ENCODE assay signal across 23 mouse cellular contexts in the genomic region with DNA sequence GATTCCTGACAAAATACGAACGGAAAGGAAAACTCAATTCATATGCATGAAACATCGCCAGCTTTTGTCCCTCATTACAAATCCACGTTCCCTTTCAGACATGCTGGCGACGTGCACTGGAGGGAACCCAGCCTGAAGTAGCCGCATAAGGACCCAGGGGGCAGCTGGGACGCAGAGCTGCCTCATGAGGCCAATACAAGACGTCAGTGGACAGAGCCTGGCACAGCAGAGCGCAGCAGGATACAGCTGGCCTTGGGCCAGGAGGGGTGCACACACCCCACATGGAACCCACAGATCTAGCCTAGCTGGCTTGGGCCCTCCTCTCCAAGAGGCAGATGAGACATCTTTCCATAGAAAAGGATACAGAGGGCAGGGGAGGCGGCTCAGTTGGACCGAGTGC. TPM values are rescaled to one million over a fixed set of nuclear protein-coding genes. Genes with fewer than 3 reads are reported as not detected.
DNase-seq lines count a peak whose midpoint lies in the region; ATAC-seq and TF ChIP-seq lines count a peak whose summit lies in the region.
"Had no signal": no experiment of that assay in that cellular context is flagged by ENCODE, and none has a peak within 500 bp of the region (broad histone marks: within the 10 kb centered on the region; RNA-seq: fewer than 3 reads in every experiment).

No protein-coding gene starts in this region.

- no peak for TF ChIP-seq CTCF in midbrain, postnatal 0 days (IDR thresholded peaks at IDR 0.05)
- TF ChIP-seq CTCF in bone marrow macrophage, adult 2 months (IDR thresholded peaks at IDR 0.05; ENCODE audit: low read depth, low read length): no peak
- no peak for TF ChIP-seq CTCF in brain, embryonic 14.5 days (IDR thresholded peaks at IDR 0.05; ENCODE audit: borderline replicate concordance, extremely low read depth, insufficient read depth, insufficient read length)

- H3K4me3 ChIP-seq in hindbrain, embryonic 10.5 days: no peak overlapping the region
- H3K4me3 ChIP-seq in hindbrain, embryonic 11.5 days (ENCODE audit: low read depth, low read length): no peak overlapping the region
- H3K4me3 ChIP-seq in midbrain, embryonic 10.5 days: no peak overlapping the region
- no peak overlapping the region for H3K4me3 ChIP-seq in midbrain, postnatal 0 days (ENCODE audit: low read depth, low read length)
- H3K4me3 ChIP-seq in bone marrow macrophage, adult 2 months (ENCODE audit: insufficient read depth, low read length): no peak overlapping the region
- H3K4me3 ChIP-seq: embryonic facial prominence, embryonic 12.5 days; heart, embryonic 12.5 days; hindbrain, embryonic 15.5 days; intestine, embryonic 15.5 days; liver, embryonic 13.5 days had no signal

- peak overlapping the region; percentile 59 for H3K27ac ChIP-seq in hindbrain, embryonic 10.5 days
- no peak overlapping the region for H3K27ac ChIP-seq in hindbrain, embryonic 11.5 days (ENCODE audit: low read depth, low read length)
- peak overlapping the region; percentile 28; the same call in 1 of the 2 replicates for H3K27ac ChIP-seq in midbrain, embryonic 10.5 days (replicated peaks)
- no peak overlapping the region for H3K27ac ChIP-seq in midbrain, postnatal 0 days (ENCODE audit: low read depth, low read length)
- H3K27ac ChIP-seq in bone marrow macrophage, adult 2 months (ENCODE audit: insufficient read depth, low read depth, low read length): peak overlapping the region; percentile 93
- H3K27ac ChIP-seq: embryonic facial prominence, embryonic 12.5 days; hindbrain, embryonic 15.5 days; intestine, embryonic 15.5 days; liver, embryonic 13.5 days had no signal

- H3K27me3 ChIP-seq in hindbrain, embryonic 10.5 days (ENCODE audit: insufficient read depth, poor library complexity, severe bottlenecking): no peaks in the 10 kb centered on the region
- H3K27me3 ChIP-seq in hindbrain, embryonic 11.5 days (ENCODE audit: control insufficient read depth, insufficient read depth, low read length): no peaks in the 10 kb centered on the region
- H3K27me3 ChIP-seq in midbrain, embryonic 10.5 days (ENCODE audit: low read depth, poor library complexity, severe bottlenecking): no peaks in the 10 kb centered on the region
- H3K27me3 ChIP-seq in midbrain, postnatal 0 days (ENCODE audit: insufficient read depth, low read length): no peaks in the 10 kb centered on the region
- H3K27me3 ChIP-seq: embryonic facial prominence, embryonic 12.5 days; hindbrain, embryonic 15.5 days; intestine, embryonic 15.5 days; liver, embryonic 13.5 days had no signal

- no peak for ATAC-seq in hindbrain, embryonic 11.5 days (ENCODE audit: low FRiP score)
- no peak for ATAC-seq in midbrain, postnatal 0 days (ENCODE audit: low FRiP score)
- ATAC-seq in erythroid progenitor cell, adult 5-6 weeks (replicated peaks; ENCODE audit: low FRiP score, poor library complexity, severe bottlenecking): no peak

- H3K4me1 ChIP-seq in hindbrain, embryonic 10.5 days (replicated peaks): peaks cover 47% of the 10 kb centered on the region
- peaks cover 7% of the 10 kb centered on the region; the same call in 1 of the 2 replicates for H3K4me1 ChIP-seq in hindbrain, embryonic 11.5 days (replicated peaks; ENCODE audit: control insufficient read depth, insufficient read depth, low read length)
- H3K4me1 ChIP-seq in midbrain, embryonic 10.5 days: peaks cover 41% of the 10 kb centered on the region
- peaks cover 17% of the 10 kb centered on the region for H3K4me1 ChIP-seq in midbrain, postnatal 0 days (ENCODE audit: insufficient read depth, low read length)
- peaks cover 39% of the 10 kb centered on the region for H3K4me1 ChIP-seq in bone marrow macrophage, adult 2 months (ENCODE audit: control insufficient read depth, insufficient read depth, low read length)
- H3K4me1 ChIP-seq: heart, embryonic 12.5 days had no signal

- no peaks in the 10 kb centered on the region for H3K36me3 ChIP-seq in hindbrain, embryonic 10.5 days
- H3K36me3 ChIP-seq in hindbrain, embryonic 11.5 days (ENCODE audit: control insufficient read depth, insufficient read depth, low read length): no peaks in the 10 kb centered on the region
- H3K36me3 ChIP-seq in midbrain, embryonic 10.5 days: peaks cover 9% of the 10 kb centered on the region; the same call in 1 of the 2 replicates
- H3K36me3 ChIP-seq in midbrain, postnatal 0 days (ENCODE audit: insufficient read depth, low read length): no peaks in the 10 kb centered on the region
- H3K36me3 ChIP-seq: embryonic facial prominence, embryonic 12.5 days; heart, embryonic 12.5 days; hindbrain, embryonic 15.5 days; intestine, embryonic 15.5 days; liver, embryonic 13.5 days had no signal

- H3K4me2 ChIP-seq in hindbrain, embryonic 11.5 days (replicated peaks; ENCODE audit: low read depth, low read length): no peak overlapping the region
- H3K4me2 ChIP-seq in midbrain, postnatal 0 days (ENCODE audit: low read depth, low read length, poor library complexity, severe bottlenecking): no peak overlapping the region
- H3K4me2 ChIP-seq: embryonic facial prominence, embryonic 12.5 days; heart, embryonic 12.5 days; hindbrain, embryonic 15.5 days; intestine, embryonic 15.5 days; liver, embryonic 13.5 days had no signal

- H3K9ac ChIP-seq in hindbrain, embryonic 11.5 days (ENCODE audit: low read depth, low read length): no peak overlapping the region
- H3K9ac ChIP-seq in midbrain, postnatal 0 days (replicated peaks; ENCODE audit: low read length, poor library complexity, severe bottlenecking): no peak overlapping the region
- H3K9ac ChIP-seq: embryonic facial prominence, embryonic 12.5 days; heart, embryonic 12.5 days; hindbrain, embryonic 15.5 days; intestine, embryonic 15.5 days; liver, embryonic 13.5 days had no signal

- WGBS in hindbrain, embryonic 10.5 days: 90% methylated on average over 12 of the region's 12 CpGs
- 83% methylated on average over 12 of the region's 12 CpGs for WGBS in hindbrain, embryonic 11.5 days
- 91% methylated on average over 12 of the region's 12 CpGs for WGBS in midbrain, embryonic 10.5 days
- 50% methylated on average over 12 of the region's 12 CpGs for WGBS in midbrain, postnatal 0 days

- H3K9me3 ChIP-seq in hindbrain, embryonic 10.5 days: no peaks in the 10 kb centered on the region
- no peaks in the 10 kb centered on the region for H3K9me3 ChIP-seq in hindbrain, embryonic 11.5 days (ENCODE audit: control insufficient read depth, low read length)
- no peaks in the 10 kb centered on the region for H3K9me3 ChIP-seq in midbrain, embryonic 10.5 days (replicated peaks)
- no peaks in the 10 kb centered on the region for H3K9me3 ChIP-seq in midbrain, postnatal 0 days (ENCODE audit: low read length)
- H3K9me3 ChIP-seq: embryonic facial prominence, embryonic 12.5 days; heart, embryonic 12.5 days; hindbrain, embryonic 15.5 days; intestine, embryonic 15.5 days; liver, embryonic 13.5 days had no signal

- no peak for TF ChIP-seq POLR2A in bone marrow macrophage, adult 2 months (IDR thresholded peaks at IDR 0.05; ENCODE audit: borderline replicate concordance, low read depth, low read length)
- no peak for TF ChIP-seq POLR2A in brain, embryonic 14.5 days (IDR thresholded peaks at IDR 0.05; ENCODE audit: borderline replicate concordance, extremely low read depth, insufficient read depth, insufficient read length, poor library complexity, severe bottlenecking)

- no peak for DNase-seq in hindbrain, embryonic 10.5 days (ENCODE audit: low spot score)
- DNase-seq in hindbrain, embryonic 11.5 days (ENCODE audit: low spot score): no peak
- DNase-seq in midbrain, embryonic 10.5 days (ENCODE audit: low spot score): no peak
- no peak for DNase-seq in midbrain, postnatal 0 days (ENCODE audit: low spot score)
- DNase-seq in brain, embryonic 14.5 days (ENCODE audit: low read depth): peak; percentile 63
- DNase-seq: adrenal gland, adult 2 months; cerebellum, adult 18-20 months; cerebellum, postnatal 14 days; heart, postnatal 10 days; kidney, adult 8-10 months; kidney, postnatal 10 days; liver, embryonic 13.5 days; lung, adult 2 months; lung, postnatal 14 days; retina, postnatal 1 day; right cerebral cortex, postnatal 25 days; thymus, postnatal 4 days had no signal

RNA-seq across cellular contexts. Expression of a gene that starts 15.5 kb away (rescaled TPM):
- 0.40 and 0.76 TPM in 2 replicates for polyA plus RNA-seq in hindbrain, embryonic 10.5 days (2016; fragmentation: Nextera tagmentation; extraction: Ambion mirVana)
- polyA plus RNA-seq in hindbrain, embryonic 11.5 days (2014; fragmentation: Nextera tagmentation; extraction: Ambion mirVana): 2.0 and 2.4 TPM in 2 replicates
- 0.77 and 2.5 TPM in 2 replicates for polyA plus RNA-seq in midbrain, embryonic 10.5 days (2016; fragmentation: Nextera tagmentation; extraction: Ambion mirVana)
- total RNA-seq in midbrain, postnatal 0 days (2014; rRNA removed): 5.8 and 8.9 TPM in 2 replicates
- 5.8 and 7.1 TPM in 2 replicates for polyA plus RNA-seq in midbrain, postnatal 0 days (2015; fragmentation: Nextera tagmentation; extraction: Ambion mirVana)
- not detected in 2 replicates for polyA plus RNA-seq in bone marrow macrophage, adult 2 months (2012; ENCODE audit: insufficient read depth, insufficient read length, missing spikeins)
- 6.5 and 6.8 TPM in 2 replicates for polyA plus RNA-seq in brain, embryonic 14.5 days (2012; rRNA removed)
- total RNA-seq in erythroid progenitor cell, adult 5-6 weeks (2015; ENCODE audit: low replicate concordance): not detected in 2 replicates
- not detected in 2 replicates for total RNA-seq in erythroid progenitor cell, adult 5-6 weeks (2017; ENCODE audit: low replicate concordance)

RNA-seq across cellular contexts. Expression of a gene that starts 21.9 kb away (rescaled TPM):
- polyA plus RNA-seq in hindbrain, embryonic 10.5 days (2016; fragmentation: Nextera tagmentation; extraction: Ambion mirVana): 49.1 and 56.3 TPM in 2 replicates
- 29.2 and 31.2 TPM in 2 replicates for polyA plus RNA-seq in hindbrain, embryonic 11.5 days (2014; fragmentation: Nextera tagmentation; extraction: Ambion mirVana)
- 56.6 and 64.7 TPM in 2 replicates for polyA plus RNA-seq in midbrain, embryonic 10.5 days (2016; fragmentation: Nextera tagmentation; extraction: Ambion mirVana)
- total RNA-seq in midbrain, postnatal 0 days (2014; rRNA removed): 4.3 and 7.9 TPM in 2 replicates
- polyA plus RNA-seq in midbrain, postnatal 0 days (2015; fragmentation: Nextera tagmentation; extraction: Ambion mirVana): 14.9 and 15.1 TPM in 2 replicates
- polyA plus RNA-seq in bone marrow macrophage, adult 2 months (2012; ENCODE audit: insufficient read depth, insufficient read length, missing spikeins): 16.4 TPM in 2 replicates
- 12.3 and 13.4 TPM in 2 replicates for polyA plus RNA-seq in brain, embryonic 14.5 days (2012; rRNA removed)
- total RNA-seq in erythroid progenitor cell, adult 5-6 weeks (2015; ENCODE audit: low replicate concordance): 4.7 TPM in 1 of 2 replicates, not detected in the other
- total RNA-seq in erythroid progenitor cell, adult 5-6 weeks (2017; ENCODE audit: low replicate concordance): 3.2 and 4.2 TPM in 2 replicates

RNA-seq across cellular contexts. Expression of a gene that starts 33.4 kb away (rescaled TPM):
- 0.43 TPM in 1 of 2 replicates, not detected in the other for polyA plus RNA-seq in hindbrain, embryonic 10.5 days (2016; fragmentation: Nextera tagmentation; extraction: Ambion mirVana)
- polyA plus RNA-seq in hindbrain, embryonic 11.5 days (2014; fragmentation: Nextera tagmentation; extraction: Ambion mirVana): 0.11 and 0.32 TPM in 2 replicates
- polyA plus RNA-seq in midbrain, embryonic 10.5 days (2016; fragmentation: Nextera tagmentation; extraction: Ambion mirVana): 0.32 and 0.39 TPM in 2 replicates
- total RNA-seq in midbrain, postnatal 0 days (2014; rRNA removed): 0.19 TPM in 1 of 2 replicates, not detected in the other
- polyA plus RNA-seq in midbrain, postnatal 0 days (2015; fragmentation: Nextera tagmentation; extraction: Ambion mirVana): 0.17 TPM in 1 of 2 replicates, not detected in the other
- polyA plus RNA-seq in bone marrow macrophage, adult 2 months (2012; ENCODE audit: insufficient read depth, insufficient read length, missing spikeins): 13.2 and 14.4 TPM in 2 replicates
- polyA plus RNA-seq in brain, embryonic 14.5 days (2012; rRNA removed): 0.20 and 0.33 TPM in 2 replicates
- total RNA-seq in erythroid progenitor cell, adult 5-6 weeks (2015; ENCODE audit: low replicate concordance): 2.9 TPM in 1 of 2 replicates, not detected in the other
- total RNA-seq in erythroid progenitor cell, adult 5-6 weeks (2017; ENCODE audit: low replicate concordance): 0.26 TPM in 1 of 2 replicates, not detected in the other

RNA-seq across cellular contexts. Expression of a gene that starts 45.9 kb away (rescaled TPM):
- 9.7 and 13.2 TPM in 2 replicates for polyA plus RNA-seq in hindbrain, embryonic 10.5 days (2016; fragmentation: Nextera tagmentation; extraction: Ambion mirVana)
- polyA plus RNA-seq in hindbrain, embryonic 11.5 days (2014; fragmentation: Nextera tagmentation; extraction: Ambion mirVana): 6.7 and 8.4 TPM in 2 replicates
- 9.1 and 12.2 TPM in 2 replicates for polyA plus RNA-seq in midbrain, embryonic 10.5 days (2016; fragmentation: Nextera tagmentation; extraction: Ambion mirVana)
- total RNA-seq in midbrain, postnatal 0 days (2014; rRNA removed): 56.5 and 60.6 TPM in 2 replicates
- 30.4 and 35.0 TPM in 2 replicates for polyA plus RNA-seq in midbrain, postnatal 0 days (2015; fragmentation: Nextera tagmentation; extraction: Ambion mirVana)
- polyA plus RNA-seq in bone marrow macrophage, adult 2 months (2012; ENCODE audit: insufficient read depth, insufficient read length, missing spikeins): 32.5 and 38.1 TPM in 2 replicates
- polyA plus RNA-seq in brain, embryonic 14.5 days (2012; rRNA removed): 21.2 and 28.0 TPM in 2 replicates
- total RNA-seq in erythroid progenitor cell, adult 5-6 weeks (2015; ENCODE audit: low replicate concordance): 7.2 and 9.2 TPM in 2 replicates
- 3.6 and 5.8 TPM in 2 replicates for total RNA-seq in erythroid progenitor cell, adult 5-6 weeks (2017; ENCODE audit: low replicate concordance)

Comparison
In these comparisons a context has a peak if more than half of its experiments do, and no peak if none do; other contexts are left out.
1. H3K27ac ChIP-seq: peak in hindbrain, embryonic 10.5 days (single experiment), midbrain, embryonic 10.5 days (single experiment) and bone marrow macrophage, adult 2 months (single experiment); none in hindbrain, embryonic 11.5 days (single experiment) and midbrain, postnatal 0 days (single experiment).